Mouse (Mus musculus): ENCODE results near the gene Poldip3.
A peak's percentile ranks its signal among the peaks of the same experiment; 100 is the strongest.

Gene Poldip3

GRCm38 (mm10) chr15:83149196-83150072, at the start of gene Poldip3:
Gene Poldip3, minus strand, starts transcription at chr15:83149384.
- DNase-seq = peak; percentile 99

GRCm38 (mm10) chr15:83193413-83193812, 44.2 kb upstream of the Poldip3 start:
- no peak for DNase-seq

- DNase-seq = no peak
These were observed 33.2 kb upstream of the Poldip3 start for GRCm38 (mm10) chr15:83182351-83182750.

GRCm38 (mm10) chr15:83181800-83182330, 32.7 kb upstream of the Poldip3 start:
- peak; percentile 52 for DNase-seq

- no peak for DNase-seq
These were observed 30.8 kb upstream of the Poldip3 start for GRCm38 (mm10) chr15:83180004-83180403.

- no peak for DNase-seq
These were observed 27.5 kb upstream of the Poldip3 start for GRCm38 (mm10) chr15:83176653-83177052.

GRCm38 (mm10) chr15:83173914-83174884, 25.0 kb upstream of the Poldip3 start:
- no peak for DNase-seq

GRCm38 (mm10) chr15:83172492-83173429, 23.6 kb upstream of the Poldip3 start, which contains the start of gene Cyb5r3:
Gene Cyb5r3, minus strand, starts transcription at chr15:83172592.
- DNase-seq = no peak

GRCm38 (mm10) chr15:83171712-83172481, 22.7 kb upstream of the Poldip3 start:
- DNase-seq = peak; percentile 98

GRCm38 (mm10) chr15:83170956-83171659, 21.9 kb upstream of the Poldip3 start:
- peak; percentile 65 for DNase-seq

GRCm38 (mm10) chr15:83169772-83170722, 20.9 kb upstream of the Poldip3 start:
- DNase-seq = peak; percentile 72

- DNase-seq = peak; percentile 55
These were observed 19.9 kb upstream of the Poldip3 start for GRCm38 (mm10) chr15:83168875-83169771.

GRCm38 (mm10) chr15:83168311-83168710, 19.1 kb upstream of the Poldip3 start:
- no peak for DNase-seq

- no peak for DNase-seq
These were observed 18.4 kb upstream of the Poldip3 start for GRCm38 (mm10) chr15:83167550-83168065.

GRCm38 (mm10) chr15:83167126-83167525, 17.9 kb upstream of the Poldip3 start:
- DNase-seq = no peak

- DNase-seq = peak; percentile 54
These were observed 17.5 kb upstream of the Poldip3 start for GRCm38 (mm10) chr15:83166642-83167041.

- DNase-seq = no peak
These were observed 16.5 kb upstream of the Poldip3 start for GRCm38 (mm10) chr15:83165526-83166315.
